Mouse (Mus musculus): ENCODE measurements around the gene Ckm. TPM values are rescaled to one million over a fixed set of nuclear protein-coding genes. Genes with fewer than 3 reads are reported as not detected.
A peak's percentile ranks its signal among the peaks of the same experiment; 100 is the strongest.

Ckm gene
- polyA plus RNA-seq, 1 experiment: 1,561 TPM

DNA sequence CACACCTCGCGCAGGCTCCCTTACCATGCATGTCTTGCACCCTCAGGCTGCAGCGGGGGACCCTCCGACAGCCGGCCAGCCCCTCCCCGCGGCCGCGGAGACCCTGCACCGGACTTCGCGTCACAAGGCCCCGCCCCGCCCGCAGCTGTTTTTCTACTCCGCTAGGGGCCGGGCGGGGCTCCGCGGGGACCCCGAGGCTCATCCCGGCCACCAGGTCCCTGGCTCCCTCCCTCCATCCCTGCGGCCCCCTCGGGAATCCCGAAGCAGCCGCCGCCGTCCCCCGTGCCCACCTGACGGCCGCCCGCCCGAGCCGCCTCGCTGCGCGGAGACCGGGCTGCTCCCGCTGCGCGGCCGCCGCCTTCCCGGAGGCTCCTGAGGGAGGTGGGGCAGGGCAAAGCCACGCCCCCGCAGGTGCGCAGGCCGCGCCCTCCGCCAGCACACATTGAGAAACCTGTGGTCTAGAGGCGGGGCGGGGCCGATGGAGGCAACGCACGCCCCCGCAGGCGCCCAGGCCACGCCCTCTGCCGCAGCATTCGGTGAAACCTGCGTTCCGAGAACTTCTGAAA is 762 bp upstream of the Ckm start, which contains the start of gene Klc3:
TSS of gene Klc3 (minus strand) at position 374 of the 566 bp plus-strand sequence.
- TF ChIP-seq MYOG (IDR thresholded peaks at IDR 0.05; ENCODE audit: control insufficient read depth in 1 of 3, insufficient read depth in 1 of 3, insufficient read length in 2 of 3, low read depth in 2 of 3): no peak
- TF ChIP-seq MYOD1 (IDR thresholded peaks at IDR 0.05; ENCODE audit: control insufficient read depth in 1 of 3, insufficient read length in 2 of 3, low read depth in 2 of 3): no peak
- TF ChIP-seq TCF3 (IDR thresholded peaks at IDR 0.05; ENCODE audit: insufficient read length, low read depth): no peak
- no peak for TF ChIP-seq REST (IDR thresholded peaks at IDR 0.05; ENCODE audit: insufficient read depth, insufficient read length)
- no peak for TF ChIP-seq SRF (IDR thresholded peaks at IDR 0.05; ENCODE audit: control insufficient read depth, insufficient read length, low read depth)
- no peak for TF ChIP-seq E2F4 (IDR thresholded peaks at IDR 0.05; ENCODE audit: insufficient read depth)
- TF ChIP-seq POLR2A (IDR thresholded peaks at IDR 0.05; ENCODE audit: insufficient read length, low read depth): no peak
- TF ChIP-seq CEBPB (IDR thresholded peaks at IDR 0.05; ENCODE audit: insufficient read depth, poor library complexity, severe bottlenecking): no peak
- no peaks in the 10 kb centered on the region for H3K36me3 ChIP-seq (ENCODE audit: control insufficient read depth, insufficient read depth)
- H3K4me2 ChIP-seq (ENCODE audit: low read depth): peak within 1 kb of the TSS; percentile 45
- no peak within 1 kb of the TSS for H3K4me3 ChIP-seq
- H3K27me3 ChIP-seq (ENCODE audit: control insufficient read depth, insufficient read depth, insufficient read length): peaks cover 17% of the 10 kb centered on the region
- H3K79me2 ChIP-seq (ENCODE audit: control insufficient read depth, insufficient read depth): no peaks in the 10 kb centered on the region
- no peak within 1 kb of the TSS for H3ac ChIP-seq (ENCODE audit: control insufficient read depth, insufficient read length)

GRCm38 (mm10) chr7:19405417-19405816 is 841 bp downstream of the Ckm start:
- Histone ChIP-seq H3K4me3 (no peak overlapping the region), H3K27me3 (ENCODE audit: control insufficient read depth, insufficient read depth, insufficient read length) (peaks cover 17% of the 10 kb centered on the region), H3K79me2 (ENCODE audit: control insufficient read depth, insufficient read depth) (no peaks in the 10 kb centered on the region), H3K36me3 (ENCODE audit: control insufficient read depth, insufficient read depth) (no peaks in the 10 kb centered on the region), H3K4me2 (ENCODE audit: low read depth) (peak overlapping the region; percentile 62), H3ac (ENCODE audit: control insufficient read depth, insufficient read length) (no peak overlapping the region)
- TF ChIP-seq MYOD1 (IDR thresholded peaks at IDR 0.05; ENCODE audit: control insufficient read depth in 1 of 3, insufficient read length in 2 of 3, low read depth in 2 of 3) (no peak), TCF3 (IDR thresholded peaks at IDR 0.05; ENCODE audit: insufficient read length, low read depth) (no peak), TCF12 (IDR thresholded peaks at IDR 0.05; ENCODE audit: insufficient read depth, poor library complexity, severe bottlenecking) (no peak), MYOG (IDR thresholded peaks at IDR 0.05; ENCODE audit: control insufficient read depth in 1 of 3, insufficient read depth in 1 of 3, insufficient read length in 2 of 3, low read depth in 2 of 3) (no peak), SRF (IDR thresholded peaks at IDR 0.05; ENCODE audit: control insufficient read depth, insufficient read length, low read depth) (no peak)

DNA sequence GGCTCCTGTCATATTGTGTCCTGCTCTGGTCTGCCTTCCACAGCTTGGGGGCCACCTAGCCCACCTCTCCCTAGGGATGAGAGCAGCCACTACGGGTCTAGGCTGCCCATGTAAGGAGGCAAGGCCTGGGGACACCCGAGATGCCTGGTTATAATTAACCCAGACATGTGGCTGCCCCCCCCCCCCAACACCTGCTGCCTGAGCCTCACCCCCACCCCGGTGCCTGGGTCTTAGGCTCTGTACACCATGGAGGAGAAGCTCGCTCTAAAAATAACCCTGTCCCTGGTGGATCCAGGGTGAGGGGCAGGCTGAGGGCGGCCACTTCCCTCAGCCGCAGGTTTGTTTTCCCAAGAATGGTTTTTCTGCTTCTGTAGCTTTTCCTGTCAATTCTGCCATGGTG is 5.2 kb downstream of the Ckm start:
- H3K79me2 ChIP-seq (ENCODE audit: control insufficient read depth, insufficient read depth): no peaks in the 10 kb centered on the region
- H3K4me3 ChIP-seq: peak overlapping the region; percentile 37
- no peaks in the 10 kb centered on the region for H3K36me3 ChIP-seq (ENCODE audit: control insufficient read depth, insufficient read depth)
- no peak overlapping the region for H3ac ChIP-seq (ENCODE audit: control insufficient read depth, insufficient read length)
- peak overlapping the region; percentile 67 for H3K4me2 ChIP-seq (ENCODE audit: low read depth)
- TF ChIP-seq MYOD1 (IDR thresholded peaks at IDR 0.05; ENCODE audit: control insufficient read depth in 1 of 3, insufficient read length in 2 of 3, low read depth in 2 of 3): peak; percentile 0 to 83 (median 28)
- TF ChIP-seq TCF12 (IDR thresholded peaks at IDR 0.05; ENCODE audit: insufficient read depth, poor library complexity, severe bottlenecking): no peak
- TF ChIP-seq MYOG (IDR thresholded peaks at IDR 0.05; ENCODE audit: control insufficient read depth in 1 of 3, insufficient read depth in 1 of 3, insufficient read length in 2 of 3, low read depth in 2 of 3): peak in 2 of 3 experiments; percentile 48 to 75
- no peak for TF ChIP-seq USF1 (IDR thresholded peaks at IDR 0.05; ENCODE audit: low read depth)
- no peaks in the 10 kb centered on the region for H3K27me3 ChIP-seq (ENCODE audit: control insufficient read depth, insufficient read depth, insufficient read length)

DNA sequence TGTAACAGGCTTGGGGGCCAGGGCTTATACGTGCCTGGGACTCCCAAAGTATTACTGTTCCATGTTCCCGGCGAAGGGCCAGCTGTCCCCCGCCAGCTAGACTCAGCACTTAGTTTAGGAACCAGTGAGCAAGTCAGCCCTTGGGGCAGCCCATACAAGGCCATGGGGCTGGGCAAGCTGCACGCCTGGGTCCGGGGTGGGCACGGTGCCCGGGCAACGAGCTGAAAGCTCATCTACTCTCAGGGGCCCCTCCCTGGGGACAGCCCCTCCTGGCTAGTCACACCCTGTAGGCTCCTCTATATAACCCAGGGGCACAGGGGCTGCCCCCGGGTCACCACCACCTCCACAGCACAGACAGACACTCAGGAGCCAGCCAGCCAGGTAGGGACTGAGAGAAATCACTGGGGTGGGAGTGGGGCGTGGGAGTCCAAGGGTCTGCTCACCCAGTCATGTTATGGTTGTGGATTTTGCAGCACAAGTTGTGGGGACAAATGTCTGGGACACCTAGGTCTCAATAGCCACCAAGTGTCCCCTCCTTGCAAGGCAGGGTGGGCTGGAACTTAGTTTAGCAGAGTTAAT is 6.3 kb downstream of the Ckm start:
- H3K27me3 ChIP-seq (ENCODE audit: control insufficient read depth, insufficient read depth, insufficient read length): no peaks in the 10 kb centered on the region
- no peaks in the 10 kb centered on the region for H3K36me3 ChIP-seq (ENCODE audit: control insufficient read depth, insufficient read depth)
- H3K4me3 ChIP-seq: peak overlapping the region; percentile 37
- TF ChIP-seq CEBPB (IDR thresholded peaks at IDR 0.05; ENCODE audit: insufficient read depth, poor library complexity, severe bottlenecking) (no peak), MYOG (IDR thresholded peaks at IDR 0.05; ENCODE audit: control insufficient read depth in 1 of 3, insufficient read depth in 1 of 3, insufficient read length in 2 of 3, low read depth in 2 of 3) (peak in 2 of 3 experiments; percentile 62 to 69), SRF (IDR thresholded peaks at IDR 0.05; ENCODE audit: control insufficient read depth, insufficient read length, low read depth) (peak; percentile 94), POLR2A (IDR thresholded peaks at IDR 0.05; ENCODE audit: insufficient read length, low read depth) (peak; percentile 59), MYOD1 (IDR thresholded peaks at IDR 0.05; ENCODE audit: control insufficient read depth in 1 of 3, insufficient read length in 2 of 3, low read depth in 2 of 3) (peak in 2 of 3 experiments; percentile 33 to 74), TCF12 (IDR thresholded peaks at IDR 0.05; ENCODE audit: insufficient read depth, poor library complexity, severe bottlenecking) (no peak), E2F4 (IDR thresholded peaks at IDR 0.05; ENCODE audit: insufficient read depth) (no peak), TCF3 (IDR thresholded peaks at IDR 0.05; ENCODE audit: insufficient read length, low read depth) (no peak), USF1 (IDR thresholded peaks at IDR 0.05; ENCODE audit: low read depth) (no peak), REST (IDR thresholded peaks at IDR 0.05; ENCODE audit: insufficient read depth, insufficient read length) (no peak), POLR2AphosphoS2 (IDR thresholded peaks at IDR 0.05; ENCODE audit: insufficient read length, low read depth) (peak; percentile 50), MAX (IDR thresholded peaks at IDR 0.05; ENCODE audit: low read depth) (no peak)
- H3ac ChIP-seq (ENCODE audit: control insufficient read depth, insufficient read length): no peak overlapping the region
- H3K4me2 ChIP-seq (ENCODE audit: low read depth): peak overlapping the region; percentile 67
- no peaks in the 10 kb centered on the region for H3K79me2 ChIP-seq (ENCODE audit: control insufficient read depth, insufficient read depth)

DNA sequence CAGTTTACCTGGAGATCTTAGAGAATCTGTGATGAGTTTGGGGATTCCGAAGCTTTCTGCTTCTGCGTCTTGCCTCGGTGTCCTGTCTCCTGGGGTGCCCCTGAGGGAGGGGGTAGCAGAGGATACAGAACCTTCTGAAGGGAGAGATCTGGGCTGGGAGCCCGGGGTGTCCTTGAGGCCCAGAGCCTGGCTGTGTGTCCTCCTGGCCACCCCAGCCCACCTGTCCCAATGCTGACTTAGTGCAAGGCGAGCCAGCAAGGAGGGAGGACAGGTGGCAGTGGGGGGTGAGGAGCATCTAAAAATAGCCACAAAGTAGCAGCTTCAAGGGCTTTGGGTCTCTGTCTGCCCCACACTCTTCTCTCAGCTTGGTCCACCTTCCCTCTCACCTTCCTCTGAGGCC is 7.2 kb downstream of the Ckm start:
- TF ChIP-seq TCF3 (IDR thresholded peaks at IDR 0.05; ENCODE audit: insufficient read length, low read depth) (no peak), E2F4 (IDR thresholded peaks at IDR 0.05; ENCODE audit: insufficient read depth) (no peak), TCF12 (IDR thresholded peaks at IDR 0.05; ENCODE audit: insufficient read depth, poor library complexity, severe bottlenecking) (no peak), MYOG (IDR thresholded peaks at IDR 0.05; ENCODE audit: control insufficient read depth in 1 of 3, insufficient read depth in 1 of 3, insufficient read length in 2 of 3, low read depth in 2 of 3) (peak in 2 of 3 experiments; percentile 70 to 89), MYOD1 (IDR thresholded peaks at IDR 0.05; ENCODE audit: control insufficient read depth in 1 of 3, insufficient read length in 2 of 3, low read depth in 2 of 3) (peak in 2 of 3 experiments; percentile 76 to 91)
- Histone ChIP-seq H3K4me2 (ENCODE audit: low read depth) (peak overlapping the region; percentile 56), H3ac (ENCODE audit: control insufficient read depth, insufficient read length) (no peak overlapping the region), H3K79me2 (ENCODE audit: control insufficient read depth, insufficient read depth) (no peaks in the 10 kb centered on the region), H3K27me3 (ENCODE audit: control insufficient read depth, insufficient read depth, insufficient read length) (peaks cover 4% of the 10 kb centered on the region), H3K36me3 (ENCODE audit: control insufficient read depth, insufficient read depth) (no peaks in the 10 kb centered on the region), H3K4me3 (peak overlapping the region; percentile 37)

Measured in myocyte (in vitro differentiated cells).